Mouse (Mus musculus) ES-Bruce4 (cell line): ENCODE measurements around the gene Tcf7l2.

Source experiments
- CTCF ChIP-seq: IDR thresholded peaks from one replicate; pipeline ENCODE4 v1.8.1; 2011; ENCODE audit warnings: low read depth, low read length
- EP300 ChIP-seq: IDR thresholded peaks from 2 replicates; pipeline ENCODE4 v1.6.1; 2011; ENCODE audit warnings: low read depth, low read length; ENCODE audit not compliant: insufficient read depth
- POLR2A ChIP-seq: IDR thresholded peaks from one replicate; pipeline ENCODE4 v1.8.1; 2011; ENCODE audit warnings: low read length; ENCODE audit not compliant: insufficient read depth

GRCm38 (mm10) chr19:55934730-55935003 is 193.0 kb downstream of the Tcf7l2 start:
- TF ChIP-seq EP300 (no peak), POLR2A (no peak), CTCF (no peak)
